In the genomic region with DNA sequence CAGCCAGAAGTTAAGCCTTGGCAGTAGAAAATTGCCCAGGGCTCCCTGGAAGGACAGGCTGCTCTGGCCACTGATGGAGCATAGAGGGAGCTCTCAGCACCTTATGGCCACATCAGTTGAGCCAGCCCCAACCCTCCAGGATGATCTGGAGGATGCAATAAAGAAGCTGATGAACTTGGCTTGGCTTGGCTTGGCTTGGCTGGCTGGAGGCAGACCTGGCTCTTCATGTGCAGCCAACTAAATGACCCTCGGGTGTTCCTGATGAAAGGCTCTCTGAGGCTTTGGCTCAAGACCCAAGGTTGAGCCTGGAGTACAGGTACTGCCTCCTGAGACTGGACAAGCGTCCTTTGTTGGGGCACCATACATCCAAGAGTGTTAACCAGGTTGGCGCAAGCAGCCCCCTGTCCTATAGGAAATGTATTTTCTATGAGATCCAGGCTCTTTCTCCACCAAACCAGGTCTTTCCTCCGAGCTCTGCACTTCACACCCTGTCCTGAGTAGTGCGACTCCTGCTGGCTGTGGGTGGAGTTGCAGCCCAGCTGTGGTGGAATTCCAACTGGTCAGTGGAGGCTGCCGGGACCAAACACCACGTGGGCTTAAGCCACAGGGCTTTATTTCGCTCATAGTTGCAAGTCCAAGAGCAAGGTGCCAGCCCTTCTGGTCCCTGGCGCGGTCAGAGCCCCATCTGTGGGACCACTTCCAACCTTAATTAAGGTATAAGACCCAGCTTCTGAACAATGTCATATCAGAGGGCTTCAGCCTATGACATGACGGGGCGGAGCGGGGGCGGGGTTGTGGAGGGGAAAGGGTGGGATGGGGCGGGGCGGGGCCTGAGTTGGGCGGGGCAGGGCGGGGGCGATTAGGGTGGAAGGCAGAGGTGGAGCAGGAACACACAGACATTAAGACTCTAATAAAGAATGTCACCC, we compare ENCODE assay signal across 9 mouse cellular contexts. TPM values are rescaled to one million over a fixed set of nuclear protein-coding genes. Genes with fewer than 3 reads are reported as not detected.
DNase-seq lines count a peak whose midpoint lies in the region; ATAC-seq and TF ChIP-seq lines count a peak whose summit lies in the region.
"Had no signal": no experiment of that assay in that cellular context is flagged by ENCODE, and none has a peak within 500 bp of the region (broad histone marks: within the 10 kb centered on the region; RNA-seq: fewer than 3 reads in every experiment).

No protein-coding gene starts in this region.

- H3K27me3 ChIP-seq in forebrain, embryonic 10.5 days (ENCODE audit: poor library complexity, severe bottlenecking), result peaks cover 16% of the 10 kb centered on the region
- no peaks in the 10 kb centered on the region for H3K27me3 ChIP-seq in forebrain, embryonic 16.5 days (replicated peaks; ENCODE audit: control insufficient read depth, insufficient read depth, low read length)
- no peaks in the 10 kb centered on the region for H3K27me3 ChIP-seq in intestine, embryonic 15.5 days (replicated peaks)
- H3K27me3 ChIP-seq in limb, embryonic 14.5 days (ENCODE audit: control insufficient read depth, insufficient read depth, low read length), result no peaks in the 10 kb centered on the region
- no peaks in the 10 kb centered on the region for H3K27me3 ChIP-seq in midbrain, embryonic 15.5 days (replicated peaks)
- H3K27me3 ChIP-seq in stomach, embryonic 14.5 days (ENCODE audit: control insufficient read depth, insufficient read depth, low read length), result no peaks in the 10 kb centered on the region
- H3K27me3 ChIP-seq: CH12.LX had no signal

- ATAC-seq in forebrain, embryonic 16.5 days, result no peak
- ATAC-seq in intestine, embryonic 15.5 days, result peak; percentile 84
- ATAC-seq in limb, embryonic 14.5 days (ENCODE audit: low FRiP score, low read depth), result 0 out of 2 replicates have a peak, but pooled peaks have one; percentile 16
- ATAC-seq in midbrain, embryonic 15.5 days (replicated peaks), result no peak
- ATAC-seq in stomach, embryonic 14.5 days (ENCODE audit: insufficient number of reproducible peaks, insufficient read depth, low FRiP score, low read depth), result peak; percentile 53

- H3K4me2 ChIP-seq in forebrain, embryonic 16.5 days (ENCODE audit: low read length), result no peak overlapping the region
- peak overlapping the region; percentile 74 for H3K4me2 ChIP-seq in intestine, embryonic 15.5 days (replicated peaks)
- peak overlapping the region; percentile 25; the same call in 1 of the 2 replicates for H3K4me2 ChIP-seq in limb, embryonic 14.5 days (replicated peaks; ENCODE audit: low read depth, low read length, severe bottlenecking)
- peak overlapping the region; percentile 33 for H3K4me2 ChIP-seq in midbrain, embryonic 15.5 days
- peak overlapping the region; percentile 40 for H3K4me2 ChIP-seq in stomach, embryonic 14.5 days (replicated peaks; ENCODE audit: low read depth, low read length)

- no peaks in the 10 kb centered on the region for H3K9me3 ChIP-seq in forebrain, embryonic 10.5 days
- no peaks in the 10 kb centered on the region for H3K9me3 ChIP-seq in forebrain, embryonic 16.5 days (ENCODE audit: control insufficient read depth, low read length)
- H3K9me3 ChIP-seq in intestine, embryonic 15.5 days, result no peaks in the 10 kb centered on the region
- no peaks in the 10 kb centered on the region for H3K9me3 ChIP-seq in limb, embryonic 14.5 days (ENCODE audit: control insufficient read depth, low read length)
- no peaks in the 10 kb centered on the region for H3K9me3 ChIP-seq in midbrain, embryonic 15.5 days
- no peaks in the 10 kb centered on the region for H3K9me3 ChIP-seq in stomach, embryonic 14.5 days (ENCODE audit: control insufficient read depth, low read depth, low read length)

- peak overlapping the region; percentile 62 for H3K27ac ChIP-seq in forebrain, embryonic 10.5 days
- no peak overlapping the region for H3K27ac ChIP-seq in forebrain, embryonic 16.5 days (ENCODE audit: low read length)
- no peak overlapping the region for H3K27ac ChIP-seq in intestine, embryonic 15.5 days
- H3K27ac ChIP-seq in limb, embryonic 14.5 days (replicated peaks; ENCODE audit: low read depth, low read length), result no peak overlapping the region
- H3K27ac ChIP-seq in midbrain, embryonic 15.5 days, result no peak overlapping the region
- H3K27ac ChIP-seq in stomach, embryonic 14.5 days (ENCODE audit: low read length), result no peak overlapping the region

- peak overlapping the region; percentile 47 for H3K4me3 ChIP-seq in forebrain, embryonic 10.5 days
- no peak overlapping the region for H3K4me3 ChIP-seq in forebrain, embryonic 16.5 days (replicated peaks; ENCODE audit: low read length)
- peak overlapping the region; percentile 36 for H3K4me3 ChIP-seq in intestine, embryonic 15.5 days (replicated peaks)
- no peak overlapping the region for H3K4me3 ChIP-seq in limb, embryonic 14.5 days (replicated peaks; ENCODE audit: low read length)
- H3K4me3 ChIP-seq in midbrain, embryonic 15.5 days, result no peak overlapping the region
- no peak overlapping the region for H3K4me3 ChIP-seq in stomach, embryonic 14.5 days (ENCODE audit: low read depth, low read length)

- H3K9ac ChIP-seq in forebrain, embryonic 16.5 days (replicated peaks; ENCODE audit: low read depth, low read length), result no peak overlapping the region
- no peak overlapping the region for H3K9ac ChIP-seq in intestine, embryonic 15.5 days
- no peak overlapping the region for H3K9ac ChIP-seq in limb, embryonic 14.5 days (ENCODE audit: low read depth, low read length, severe bottlenecking)
- no peak overlapping the region for H3K9ac ChIP-seq in midbrain, embryonic 15.5 days
- H3K9ac ChIP-seq in stomach, embryonic 14.5 days (replicated peaks; ENCODE audit: low read depth, low read length), result no peak overlapping the region

- peak; percentile 93 for DNase-seq in forebrain, embryonic 10.5 days (ENCODE audit: extremely low spot score, low spot score)
- peak; percentile 82 for DNase-seq in embryo, embryonic 11.5 days (ENCODE audit: low read depth, low spot score)
- peak; percentile 75 for DNase-seq in gonadal fat pad, adult 2 months (ENCODE audit: low read depth)
- DNase-seq in limb, embryonic 14.5 days (ENCODE audit: low spot score), result peak; percentile 50

- TF ChIP-seq POLR2A in limb, embryonic 14.5 days (IDR thresholded peaks at IDR 0.05; ENCODE audit: borderline replicate concordance, extremely low read depth, insufficient read depth, insufficient read length), result no peak

- 6% methylated on average over 19 of the region's 19 CpGs for WGBS in forebrain, embryonic 10.5 days
- 8% methylated on average over 17 of the region's 19 CpGs for WGBS in forebrain, embryonic 16.5 days
- 10% methylated on average over 19 of the region's 19 CpGs for WGBS in intestine, embryonic 15.5 days
- 10% methylated on average over 18 of the region's 19 CpGs for WGBS in limb, embryonic 14.5 days
- WGBS in midbrain, embryonic 15.5 days, result 9% methylated on average over 19 of the region's 19 CpGs
- WGBS in stomach, embryonic 14.5 days, result 6% methylated on average over 19 of the region's 19 CpGs

- peaks cover 41% of the 10 kb centered on the region for H3K4me1 ChIP-seq in forebrain, embryonic 10.5 days
- H3K4me1 ChIP-seq in forebrain, embryonic 16.5 days (replicated peaks; ENCODE audit: control insufficient read depth, insufficient read depth, low read length), result no peaks in the 10 kb centered on the region; the same call in 1 of the 2 replicates
- peaks cover 20% of the 10 kb centered on the region; the same call in 1 of the 2 replicates for H3K4me1 ChIP-seq in intestine, embryonic 15.5 days (replicated peaks)
- H3K4me1 ChIP-seq in limb, embryonic 14.5 days (ENCODE audit: control insufficient read depth, insufficient read depth, low read length), result peaks cover 45% of the 10 kb centered on the region
- 0 out of 2 replicates have a peak, but pooled peaks cover 6% of the 10 kb centered on the region for H3K4me1 ChIP-seq in midbrain, embryonic 15.5 days
- H3K4me1 ChIP-seq in stomach, embryonic 14.5 days (ENCODE audit: control insufficient read depth, insufficient read depth, low read length), result 0 out of 2 replicates have a peak, but pooled peaks cover 7% of the 10 kb centered on the region

- peaks cover 16% of the 10 kb centered on the region; the same call in 1 of the 2 replicates for H3K36me3 ChIP-seq in forebrain, embryonic 10.5 days (replicated peaks)
- H3K36me3 ChIP-seq in forebrain, embryonic 16.5 days (ENCODE audit: control insufficient read depth, insufficient read depth), result no peaks in the 10 kb centered on the region
- H3K36me3 ChIP-seq in intestine, embryonic 15.5 days, result no peaks in the 10 kb centered on the region
- peaks cover 2% of the 10 kb centered on the region; the same call in 1 of the 2 replicates for H3K36me3 ChIP-seq in limb, embryonic 14.5 days (ENCODE audit: control insufficient read depth, insufficient read depth, low read length)
- H3K36me3 ChIP-seq in midbrain, embryonic 15.5 days (replicated peaks), result no peaks in the 10 kb centered on the region
- no peaks in the 10 kb centered on the region for H3K36me3 ChIP-seq in stomach, embryonic 14.5 days (ENCODE audit: control insufficient read depth, insufficient read depth, low read length)

RNA-seq across cellular contexts. Expression of gene Arhgef16, which starts 55.1 kb away (rescaled TPM):
- polyA plus RNA-seq in forebrain, embryonic 10.5 days (2016; fragmentation: Nextera tagmentation; extraction: Ambion mirVana), result 2.6 and 3.4 TPM in 2 replicates
- 0.51 and 0.89 TPM in 2 replicates for polyA plus RNA-seq in forebrain, embryonic 16.5 days (2015; fragmentation: Nextera tagmentation; extraction: Ambion mirVana)
- 24.0 and 33.3 TPM in 2 replicates for polyA plus RNA-seq in gonadal fat pad, adult 2 months (2012; rRNA removed)
- polyA plus RNA-seq in intestine, embryonic 15.5 days (2015; fragmentation: Nextera tagmentation; extraction: Ambion mirVana), result 50.3 and 57.1 TPM in 2 replicates
- 4.2 and 6.0 TPM in 2 replicates for polyA plus RNA-seq in limb, embryonic 14.5 days (2012; rRNA removed)
- polyA plus RNA-seq in limb, embryonic 14.5 days (2014; fragmentation: Nextera tagmentation; extraction: Ambion mirVana), result 6.1 and 6.2 TPM in 2 replicates
- 0.96 and 1.4 TPM in 2 replicates for polyA plus RNA-seq in midbrain, embryonic 15.5 days (2015; fragmentation: Nextera tagmentation; extraction: Ambion mirVana)
- 23.7 and 25.7 TPM in 2 replicates for polyA plus RNA-seq in stomach, embryonic 14.5 days (2014; fragmentation: Nextera tagmentation; extraction: Ambion mirVana)

Comparison
In these comparisons a context has a peak if more than half of its experiments do, and no peak if none do; other contexts are left out.
1. H3K4me3 ChIP-seq: peak in forebrain, embryonic 10.5 days (single experiment) and intestine, embryonic 15.5 days (single experiment); none in forebrain, embryonic 16.5 days (single experiment), limb, embryonic 14.5 days (single experiment), midbrain, embryonic 15.5 days (single experiment) and stomach, embryonic 14.5 days (single experiment).
2. ATAC-seq: peak in intestine, embryonic 15.5 days (single experiment), limb, embryonic 14.5 days (single experiment) and stomach, embryonic 14.5 days (single experiment); none in forebrain, embryonic 16.5 days (single experiment) and midbrain, embryonic 15.5 days (single experiment).
3. Peak in every context shown above with its lines, with median percentiles within 50 percentile points of each other: DNase-seq.